Mouse (Mus musculus): Measurements from ENCODE around the gene Gm20388. TPM values are rescaled to one million over a fixed set of nuclear protein-coding genes. Genes with fewer than 3 reads are reported as not detected.

Gm20388 gene
- polyA plus RNA-seq, 1 experiment = 23.9 TPM

- peaks cover 19% of the 10 kb centered on the region for H3K4me1 ChIP-seq (ENCODE audit: control insufficient read depth, insufficient read depth, low read length)
- H3K4me3 ChIP-seq (ENCODE audit: insufficient read depth, low read length) = no peak overlapping the region
- no peak for TF ChIP-seq POLR2A (IDR thresholded peaks at IDR 0.05; ENCODE audit: extremely low read depth, insufficient read depth, low read length)
- no peak for TF ChIP-seq CTCF (IDR thresholded peaks at IDR 0.05; ENCODE audit: extremely low read depth, insufficient read depth, low read length)
- peak overlapping the region; percentile 74 for H3K27ac ChIP-seq (ENCODE audit: insufficient read depth, low read length)
Measured at GRCm38 (mm10) chr8:121770845-121771752, 1860.5 kb downstream of the Gm20388 start.

- Histone ChIP-seq H3K4me3 (ENCODE audit: insufficient read depth, low read length) (no peak overlapping the region), H3K4me1 (ENCODE audit: control insufficient read depth, insufficient read depth, low read length) (peaks cover 27% of the 10 kb centered on the region), H3K27ac (ENCODE audit: insufficient read depth, low read length) (no peak overlapping the region)
- TF ChIP-seq POLR2A (IDR thresholded peaks at IDR 0.05; ENCODE audit: extremely low read depth, insufficient read depth, low read length) (no peak), CTCF (IDR thresholded peaks at IDR 0.05; ENCODE audit: extremely low read depth, insufficient read depth, low read length) (no peak)
Measured at GRCm38 (mm10) chr8:121773876-121774275, 1863.2 kb downstream of the Gm20388 start.

GRCm38 (mm10) chr8:121782493-121782892 is 1871.9 kb downstream of the Gm20388 start:
- Histone ChIP-seq H3K4me1 (ENCODE audit: control insufficient read depth, insufficient read depth, low read length) (peaks cover 17% of the 10 kb centered on the region), H3K4me3 (ENCODE audit: insufficient read depth, low read length) (no peak overlapping the region), H3K27ac (ENCODE audit: insufficient read depth, low read length) (no peak overlapping the region)
- TF ChIP-seq CTCF (IDR thresholded peaks at IDR 0.05; ENCODE audit: extremely low read depth, insufficient read depth, low read length) (no peak), POLR2A (IDR thresholded peaks at IDR 0.05; ENCODE audit: extremely low read depth, insufficient read depth, low read length) (no peak)

DNA sequence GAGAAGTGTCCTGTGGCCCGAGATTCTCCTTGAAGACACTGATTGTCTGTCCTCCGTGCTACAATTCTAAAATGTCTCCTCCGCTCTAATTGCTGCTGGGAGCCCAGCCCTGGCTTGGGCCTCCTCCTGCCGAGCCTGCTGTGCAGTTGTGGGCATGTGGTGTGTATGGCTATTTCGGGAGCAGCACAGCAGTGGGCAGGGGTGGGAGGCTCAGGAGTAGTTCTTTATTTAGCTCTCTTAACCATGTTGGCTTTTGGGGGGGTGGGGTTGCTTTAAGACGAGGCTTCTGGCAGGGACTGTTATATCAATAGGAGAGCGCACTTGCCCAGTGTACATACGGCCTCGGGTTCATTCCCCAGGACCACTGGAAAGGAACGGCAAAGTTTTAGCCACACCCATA is 1875.9 kb downstream of the Gm20388 start:
- H3K4me1 ChIP-seq (ENCODE audit: control insufficient read depth, insufficient read depth, low read length) = peaks cover 17% of the 10 kb centered on the region
- no peak overlapping the region for H3K4me3 ChIP-seq (ENCODE audit: insufficient read depth, low read length)
- TF ChIP-seq POLR2A (IDR thresholded peaks at IDR 0.05; ENCODE audit: extremely low read depth, insufficient read depth, low read length) (no peak), CTCF (IDR thresholded peaks at IDR 0.05; ENCODE audit: extremely low read depth, insufficient read depth, low read length) (no peak)
- H3K27ac ChIP-seq (ENCODE audit: insufficient read depth, low read length) = peak overlapping the region; percentile 71; the same call in 1 of the 2 replicates

DNA sequence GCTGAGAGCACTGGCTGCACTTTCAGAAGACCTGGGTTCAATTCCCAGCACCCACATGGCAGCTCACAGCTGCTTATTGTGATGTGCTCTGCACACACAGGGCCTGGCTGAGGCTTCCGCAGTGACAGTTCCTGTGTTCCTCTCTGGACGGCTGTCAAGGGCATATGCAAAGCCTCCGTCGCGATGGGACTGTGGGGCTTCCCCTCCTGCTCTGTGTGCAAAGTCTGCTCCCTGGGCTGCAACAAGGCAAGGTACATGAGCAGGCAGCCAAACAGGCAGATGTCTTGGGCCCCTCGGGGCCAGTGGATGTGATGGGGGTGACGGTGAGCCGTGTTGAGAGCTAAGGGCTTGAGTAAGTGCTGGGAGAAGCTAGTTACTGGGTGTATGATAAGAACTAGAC is 1878.1 kb downstream of the Gm20388 start:
- Histone ChIP-seq H3K4me3 (ENCODE audit: insufficient read depth, low read length) (no peak overlapping the region), H3K27ac (ENCODE audit: insufficient read depth, low read length) (no peak overlapping the region), H3K4me1 (ENCODE audit: control insufficient read depth, insufficient read depth, low read length) (peaks cover 17% of the 10 kb centered on the region)
- TF ChIP-seq POLR2A (IDR thresholded peaks at IDR 0.05; ENCODE audit: extremely low read depth, insufficient read depth, low read length) = no peak
- TF ChIP-seq CTCF (IDR thresholded peaks at IDR 0.05; ENCODE audit: extremely low read depth, insufficient read depth, low read length) = no peak

GRCm38 (mm10) chr8:121792159-121792558 is 1881.5 kb downstream of the Gm20388 start:
- peak overlapping the region; percentile 70 for H3K27ac ChIP-seq (ENCODE audit: insufficient read depth, low read length)
- TF ChIP-seq CTCF (IDR thresholded peaks at IDR 0.05; ENCODE audit: extremely low read depth, insufficient read depth, low read length) = no peak
- TF ChIP-seq POLR2A (IDR thresholded peaks at IDR 0.05; ENCODE audit: extremely low read depth, insufficient read depth, low read length) = no peak
- no peak overlapping the region for H3K4me3 ChIP-seq (ENCODE audit: insufficient read depth, low read length)
- H3K4me1 ChIP-seq (ENCODE audit: control insufficient read depth, insufficient read depth, low read length) = peaks cover 3% of the 10 kb centered on the region

DNA sequence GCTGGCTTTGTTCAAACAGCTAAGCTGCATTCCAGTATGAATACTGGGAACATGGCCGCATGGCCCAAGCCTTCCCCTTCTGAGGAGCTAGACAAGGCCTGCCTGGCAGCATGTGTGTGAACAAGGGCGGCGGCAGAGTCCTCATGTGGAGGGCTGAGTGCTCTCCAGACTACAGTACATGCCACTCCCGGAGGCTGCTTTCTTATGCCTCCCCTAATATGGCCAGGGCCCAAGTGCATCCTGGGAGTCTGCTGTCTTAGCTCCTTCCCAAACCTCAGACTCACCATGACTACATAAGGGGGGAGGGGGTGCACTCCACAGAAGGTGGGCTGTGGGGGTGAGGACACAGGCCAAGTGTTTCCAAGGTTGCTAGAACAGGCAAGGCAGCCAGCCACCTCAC is 1882.0 kb downstream of the Gm20388 start:
- Histone ChIP-seq H3K4me3 (ENCODE audit: insufficient read depth, low read length) (no peak overlapping the region), H3K4me1 (ENCODE audit: control insufficient read depth, insufficient read depth, low read length) (peaks cover 1% of the 10 kb centered on the region; the same call in 1 of the 2 replicates), H3K27ac (ENCODE audit: insufficient read depth, low read length) (peak overlapping the region; percentile 70)
- TF ChIP-seq CTCF (IDR thresholded peaks at IDR 0.05; ENCODE audit: extremely low read depth, insufficient read depth, low read length) = no peak
- TF ChIP-seq POLR2A (IDR thresholded peaks at IDR 0.05; ENCODE audit: extremely low read depth, insufficient read depth, low read length) = no peak

GRCm38 (mm10) chr8:121794151-121794550 is 1883.5 kb downstream of the Gm20388 start:
- no peak overlapping the region for H3K4me3 ChIP-seq (ENCODE audit: insufficient read depth, low read length)
- peaks cover 1% of the 10 kb centered on the region; the same call in 1 of the 2 replicates for H3K4me1 ChIP-seq (ENCODE audit: control insufficient read depth, insufficient read depth, low read length)
- no peak overlapping the region for H3K27ac ChIP-seq (ENCODE audit: insufficient read depth, low read length)
- no peak for TF ChIP-seq CTCF (IDR thresholded peaks at IDR 0.05; ENCODE audit: extremely low read depth, insufficient read depth, low read length)
- no peak for TF ChIP-seq POLR2A (IDR thresholded peaks at IDR 0.05; ENCODE audit: extremely low read depth, insufficient read depth, low read length)

DNA sequence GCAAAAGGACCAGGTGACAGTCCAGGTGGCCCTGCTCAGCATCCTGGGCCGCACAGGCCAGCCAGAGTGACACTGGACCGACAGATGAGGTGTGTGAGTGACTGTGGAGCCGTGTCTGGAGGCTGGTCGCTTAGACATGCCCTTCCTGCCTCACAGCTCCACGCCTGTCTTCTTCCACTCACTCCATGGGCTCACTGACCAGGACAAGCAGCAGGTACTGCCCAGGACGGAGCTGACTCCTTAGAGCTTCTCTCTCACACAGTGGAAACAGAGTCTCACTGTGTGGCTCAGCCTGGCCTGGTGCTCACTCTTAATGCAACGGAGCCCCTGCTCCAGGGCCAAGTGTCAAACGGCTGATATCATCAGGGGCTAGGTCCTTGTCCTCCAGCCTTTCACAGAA is 1884.8 kb downstream of the Gm20388 start:
- Histone ChIP-seq H3K27ac (ENCODE audit: insufficient read depth, low read length) (no peak overlapping the region), H3K4me3 (ENCODE audit: insufficient read depth, low read length) (no peak overlapping the region), H3K4me1 (ENCODE audit: control insufficient read depth, insufficient read depth, low read length) (peaks cover 1% of the 10 kb centered on the region; the same call in 1 of the 2 replicates)
- TF ChIP-seq POLR2A (IDR thresholded peaks at IDR 0.05; ENCODE audit: extremely low read depth, insufficient read depth, low read length) (no peak), CTCF (IDR thresholded peaks at IDR 0.05; ENCODE audit: extremely low read depth, insufficient read depth, low read length) (no peak)

- H3K4me3 ChIP-seq (ENCODE audit: insufficient read depth, low read length) = no peak overlapping the region
- no peak for TF ChIP-seq CTCF (IDR thresholded peaks at IDR 0.05; ENCODE audit: extremely low read depth, insufficient read depth, low read length)
Measured at GRCm38 (mm10) chr8:121796406-121796805, 1885.8 kb downstream of the Gm20388 start.

More at GRCm38 (mm10) chr8:121796406-121796805, 1885.8 kb downstream of the Gm20388 start:
- Histone ChIP-seq H3K4me1 (ENCODE audit: control insufficient read depth, insufficient read depth, low read length) (peaks cover 1% of the 10 kb centered on the region; the same call in 1 of the 2 replicates), H3K27ac (ENCODE audit: insufficient read depth, low read length) (no peak overlapping the region)

Measured in cortical plate, adult 2 months (tissue).